Mouse (Mus musculus): ENCODE measurements around the gene Large1.

- TF ChIP-seq POLR2A (IDR thresholded peaks at IDR 0.05; ENCODE audit: borderline replicate concordance, low read depth, low read length): no peak
- no peak for TF ChIP-seq CTCF (IDR thresholded peaks at IDR 0.05; ENCODE audit: low read depth, low read length)
Observed at GRCm38 (mm10) chr8:73187381-73187780, 166.0 kb downstream of the Large1 start.

All from bone marrow macrophage, adult 2 months (primary cell).